Mouse (Mus musculus) heart, postnatal 0 days (tissue): ENCODE data around the gene Cdk14.

Experiments used
- CTCF ChIP-seq: IDR thresholded peaks from 2 replicates; pipeline ENCODE4 v1.5.1; 2016; ENCODE audit warnings: antibody characterized with exemption, control low read depth, low read depth
- EP300 ChIP-seq: IDR thresholded peaks from 2 replicates; pipeline ENCODE4 v1.6.1; 2016; ENCODE audit warnings: antibody characterized with exemption, low read depth

GRCm38 (mm10) chr5:5465256-5465655 is 45.1 kb upstream of the Cdk14 start:
- TF ChIP-seq CTCF (no peak), EP300 (no peak)
